Mouse (Mus musculus) cerebellum, postnatal 36 days (tissue): Measurements from ENCODE around the gene Pfkfb2.
A peak's percentile ranks its signal among the peaks of the same experiment; 100 is the strongest.
"Not testable (repeated sequence)": the region's sequence is repeated elsewhere in the genome, so short reads cannot be mapped to it uniquely, and the experiment has no call there.

Experiments used
- DNase-seq, 2 experiments: peaks; one replicate each; pipeline ENCODE4 v3.0.0; 2021 to 2022; ENCODE audit warnings: mixed read lengths in 2 of 2

Pfkfb2 gene

DNA sequence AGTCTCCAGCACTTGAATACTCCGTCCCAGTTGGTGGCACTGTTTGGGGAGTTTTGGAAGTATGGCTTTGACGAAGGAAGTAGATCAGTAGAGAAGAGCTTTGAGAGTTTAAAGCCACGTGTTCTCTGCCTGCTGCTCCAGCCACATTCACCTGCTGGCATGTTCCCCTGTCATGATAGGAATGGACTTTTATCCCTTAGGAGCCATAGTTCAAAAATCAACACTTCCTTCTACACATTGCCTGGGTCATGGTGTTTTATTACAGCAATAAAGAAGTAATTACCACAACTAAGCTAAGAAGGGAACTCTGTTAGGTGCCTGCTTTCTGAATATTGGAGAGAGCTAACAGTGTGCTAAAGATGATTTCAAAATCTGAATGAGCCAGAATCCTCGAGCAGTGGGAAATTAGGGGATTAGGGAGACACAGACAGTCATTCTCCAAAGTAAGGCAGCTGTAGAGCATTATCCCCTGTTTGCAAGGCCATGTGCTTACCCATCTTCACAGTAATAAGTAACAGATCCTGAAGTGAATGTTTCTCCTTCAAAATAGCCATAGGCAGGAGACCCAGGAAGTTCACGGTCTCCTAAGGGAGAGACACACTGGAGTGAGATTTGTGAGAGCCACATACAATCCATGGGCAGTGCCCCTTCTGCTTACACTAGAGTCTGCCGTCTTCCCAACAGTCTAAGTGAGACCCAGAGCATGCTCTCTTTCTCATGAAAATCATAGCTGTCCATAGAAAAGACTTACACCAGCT, 47.2 kb downstream of the Pfkfb2 start:
- no peak for DNase-seq

DNA sequence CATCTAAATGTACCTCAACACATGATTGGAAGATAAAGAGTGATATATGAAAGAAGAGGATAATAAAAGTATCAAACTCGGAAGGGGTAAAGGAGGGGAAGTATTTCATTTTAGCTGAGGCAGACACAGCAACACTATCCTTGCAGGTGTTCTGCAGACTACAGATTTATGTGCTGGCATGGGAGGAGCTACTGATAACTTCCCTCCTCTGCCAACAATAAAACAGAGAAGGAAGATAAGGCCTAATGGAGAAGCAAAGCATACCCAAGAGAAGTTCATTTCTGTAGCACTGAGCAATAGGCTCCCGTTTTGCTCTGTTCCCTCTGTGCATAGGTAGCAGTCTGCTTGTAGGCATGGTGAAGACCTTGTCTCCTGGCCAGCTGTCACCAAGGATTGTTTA, 48.0 kb downstream of the Pfkfb2 start:
- DNase-seq: no peak

DNA sequence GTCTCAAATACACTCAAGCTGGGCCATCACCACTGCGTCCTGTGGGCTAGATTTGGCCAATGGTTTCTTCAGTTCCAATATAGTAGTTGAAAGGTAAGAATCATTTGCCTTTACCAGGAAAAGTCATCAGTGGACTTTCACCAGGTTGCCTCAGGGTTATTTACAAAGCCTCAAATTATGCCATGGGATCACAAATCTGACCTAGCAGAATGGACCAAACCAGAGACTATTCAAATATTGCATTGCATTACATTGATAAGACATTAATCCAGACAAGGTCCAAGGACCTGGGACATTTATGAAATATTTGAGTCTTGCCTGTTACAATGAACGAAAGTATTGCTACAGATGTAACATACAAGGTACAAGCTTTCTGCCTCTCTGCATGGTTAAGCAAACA, 50.5 kb downstream of the Pfkfb2 start:
- no peak for DNase-seq

DNA sequence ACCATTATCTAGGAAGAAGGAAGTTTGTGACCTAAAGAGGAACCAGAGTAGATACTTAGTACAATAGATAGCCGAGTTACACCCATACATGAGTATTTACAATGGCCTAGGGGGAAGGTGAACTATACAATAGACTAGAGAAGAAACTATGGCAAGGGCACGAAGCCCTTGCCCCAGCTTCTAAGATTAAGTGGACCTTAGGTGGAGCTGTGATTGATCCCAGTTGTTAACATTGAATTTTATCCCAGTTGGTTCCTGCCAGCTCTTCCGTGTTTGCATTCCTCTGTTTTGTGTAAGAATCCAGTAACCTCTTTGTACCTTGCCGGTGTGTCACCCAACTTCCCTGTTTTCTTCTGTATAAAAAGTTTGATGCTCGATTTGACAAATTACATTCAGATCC, 65.5 kb downstream of the Pfkfb2 start:
- not testable (repeated sequence) for DNase-seq

DNA sequence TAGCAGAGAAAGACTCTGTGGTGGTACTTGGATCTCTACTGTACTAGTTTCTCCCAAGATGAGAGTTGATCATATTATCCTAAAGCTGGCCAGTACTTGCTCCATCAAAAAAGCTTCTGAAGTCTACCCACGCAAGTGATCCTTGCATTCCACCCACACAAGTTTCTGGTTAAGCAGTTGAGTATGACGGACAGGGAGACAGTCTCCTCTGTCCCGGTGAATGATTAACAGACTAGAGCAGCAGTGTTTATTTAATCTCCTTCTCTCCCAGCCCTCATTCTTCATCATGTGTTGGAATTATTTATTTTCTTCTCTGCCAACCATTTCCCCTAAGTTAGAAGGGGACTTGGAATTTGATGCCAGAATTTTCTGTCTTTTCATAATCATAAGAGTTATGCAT, 67.6 kb downstream of the Pfkfb2 start, which contains the start of gene C4bp:
C4bp (minus strand) TSS at position 179 of the 400 bp plus-strand sequence.
- no peak for DNase-seq

DNA sequence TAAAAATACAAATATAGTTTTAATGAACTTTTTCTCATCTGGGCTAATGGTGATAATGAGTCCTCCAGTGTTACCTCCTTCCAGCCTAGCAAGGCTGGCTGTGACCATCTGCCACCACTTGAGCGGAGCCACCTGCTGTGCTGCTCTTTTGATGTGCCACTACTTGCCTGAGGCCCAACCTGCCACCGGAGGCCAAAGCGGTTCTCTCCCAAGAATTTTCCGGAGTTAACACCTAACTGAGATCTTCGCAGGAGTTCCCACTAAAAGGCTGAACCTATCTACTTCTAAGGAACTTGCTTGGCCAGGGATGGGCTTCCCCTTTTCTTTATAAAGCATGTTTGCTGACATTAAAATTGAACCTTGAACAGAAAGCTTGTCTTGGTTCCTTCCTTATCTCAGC, 69.4 kb downstream of the Pfkfb2 start:
- DNase-seq: peak; percentile 7 to 24

DNA sequence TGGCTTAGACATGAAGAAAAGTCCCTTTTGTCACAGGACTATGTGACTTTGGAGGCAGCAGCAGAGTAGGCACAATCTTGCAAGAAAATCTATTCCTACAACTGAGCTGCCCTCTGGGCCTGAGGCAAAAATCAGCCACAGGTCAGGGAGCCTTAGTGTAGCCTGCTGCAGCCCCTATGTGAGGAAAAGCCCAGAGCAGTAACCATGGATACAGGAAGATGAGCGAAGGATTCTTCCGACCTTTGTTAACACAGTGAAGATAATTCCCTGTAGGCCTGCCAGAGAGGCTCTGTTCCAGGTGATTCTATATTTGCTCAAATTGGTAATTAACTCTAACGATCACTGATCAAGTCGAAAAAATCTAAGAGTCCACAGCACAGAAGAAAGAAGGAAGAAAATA, 85.0 kb downstream of the Pfkfb2 start:
- no peak for DNase-seq

DNA sequence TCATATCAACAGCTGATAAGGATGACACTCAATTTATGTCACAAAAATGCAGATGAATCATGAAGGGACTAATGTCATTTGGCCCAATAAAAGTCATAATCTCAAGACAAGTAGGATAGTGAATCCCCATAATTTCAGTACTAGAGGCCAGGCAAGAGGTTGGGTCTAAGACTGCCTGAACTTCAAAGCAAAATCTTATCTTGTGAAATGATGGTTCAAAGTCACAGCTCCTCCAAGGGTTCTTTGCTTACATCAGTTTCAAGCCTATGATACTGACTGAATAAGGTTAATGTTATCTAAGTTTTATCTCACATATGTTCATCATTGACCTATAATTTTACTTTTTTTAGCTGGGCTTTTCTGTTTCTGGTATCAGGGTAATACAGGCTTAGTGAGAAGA, 88.1 kb downstream of the Pfkfb2 start:
- no peak for DNase-seq
